Mouse (Mus musculus): Measurements from ENCODE around the gene Rpl18a.

GRCm38 (mm10) chr8:70849333-70849990 lies 47.8 kb downstream of the Rpl18a start:
- TF ChIP-seq POLR2A (IDR thresholded peaks at IDR 0.05; ENCODE audit: extremely low read depth, insufficient read depth, low read length) (no peak), CTCF (IDR thresholded peaks at IDR 0.05; ENCODE audit: extremely low read depth, insufficient read depth, low read length) (no peak)

Data from cortical plate, adult 2 months (tissue).